Mouse (Mus musculus) embryo, embryonic 11 days (tissue): Measurements from ENCODE around the gene Sema4g.

Source experiments
- DNase-seq: peaks from one replicate; pipeline ENCODE4 v3.0.0-alpha.2; 2015

Sema4g gene

GRCm38 (mm10) chr19:44988831-44989566, at the start of gene Sema4g:
Sema4g (plus strand) TSS chr19:44989101.
- peak; percentile 79 for DNase-seq

DNA sequence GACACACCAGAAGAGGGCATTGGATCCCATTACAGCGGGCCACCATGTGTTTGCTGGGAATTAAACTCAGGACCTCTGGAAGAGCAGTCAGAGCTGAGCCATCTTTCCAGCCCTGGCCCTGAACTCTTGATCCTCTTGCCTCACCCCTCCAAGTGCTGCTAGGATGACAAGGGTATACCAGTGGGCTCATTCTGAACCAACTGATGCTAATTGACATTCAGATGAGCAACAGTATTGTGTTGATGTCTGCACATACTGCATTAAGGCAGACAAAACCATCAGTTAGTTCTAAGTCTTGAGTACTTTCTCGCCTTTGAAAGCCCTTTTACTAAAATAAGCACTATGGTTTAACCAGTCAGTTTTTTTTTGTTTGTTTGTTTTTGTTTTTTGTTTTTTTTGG, 29.3 kb upstream of the Sema4g start:
- no peak for DNase-seq

DNA sequence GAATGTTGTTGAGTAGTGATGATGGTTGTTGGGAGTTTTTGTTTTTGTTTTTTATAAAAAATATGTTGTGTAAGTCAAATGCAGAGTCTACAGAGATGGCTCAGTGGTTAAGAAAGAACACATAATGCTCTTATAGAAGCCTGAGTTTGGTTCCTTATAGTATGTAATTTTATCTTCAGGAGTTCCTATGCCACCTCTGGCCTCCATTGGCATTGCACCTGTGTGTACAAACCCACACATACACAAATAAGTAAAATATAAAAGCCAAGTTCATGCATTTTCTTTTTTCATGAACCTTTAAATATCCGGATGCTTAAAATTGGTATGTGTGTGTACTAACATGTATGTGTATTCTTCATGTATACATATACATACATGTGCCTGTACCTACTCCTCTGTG, 22.9 kb upstream of the Sema4g start:
- no peak for DNase-seq

DNA sequence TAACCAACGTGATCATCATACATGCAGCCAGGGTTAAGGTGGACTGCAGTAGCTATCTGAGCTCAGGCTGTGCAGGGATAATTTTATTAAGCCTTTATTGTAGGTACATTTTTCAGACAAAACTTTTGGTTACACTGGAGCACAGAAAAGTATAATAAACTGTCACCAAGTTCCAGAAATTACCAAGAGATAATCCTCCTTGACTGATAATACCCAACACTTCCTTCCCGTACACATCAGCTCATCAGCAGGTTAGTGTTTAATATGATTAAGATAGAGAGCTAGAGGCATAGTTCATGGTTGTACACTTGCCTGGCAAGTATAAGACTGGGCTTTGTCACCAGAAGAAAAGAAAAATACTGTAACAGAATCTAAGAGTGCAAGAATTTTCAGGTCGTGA, 20.6 kb upstream of the Sema4g start:
- DNase-seq = no peak

DNA sequence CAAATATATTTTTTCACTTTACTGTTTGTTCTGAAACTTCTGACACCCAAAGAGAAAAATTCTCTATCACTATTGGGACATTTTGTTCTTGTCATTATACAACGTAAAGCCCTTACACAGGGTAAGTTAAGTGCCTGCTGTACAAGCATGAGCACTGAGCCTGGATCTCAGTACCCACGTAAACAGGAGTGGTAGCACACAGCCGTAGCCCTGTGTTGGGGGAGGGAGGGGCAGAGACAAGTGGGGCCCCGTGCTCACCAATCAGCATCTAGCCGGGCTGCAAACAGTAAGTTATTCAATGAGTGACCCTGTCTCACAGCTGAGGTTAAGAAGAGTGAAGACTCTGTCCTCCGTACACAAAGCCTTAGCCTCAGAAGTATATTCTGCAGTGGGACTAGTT, 12.3 kb upstream of the Sema4g start:
- no peak for DNase-seq

DNA sequence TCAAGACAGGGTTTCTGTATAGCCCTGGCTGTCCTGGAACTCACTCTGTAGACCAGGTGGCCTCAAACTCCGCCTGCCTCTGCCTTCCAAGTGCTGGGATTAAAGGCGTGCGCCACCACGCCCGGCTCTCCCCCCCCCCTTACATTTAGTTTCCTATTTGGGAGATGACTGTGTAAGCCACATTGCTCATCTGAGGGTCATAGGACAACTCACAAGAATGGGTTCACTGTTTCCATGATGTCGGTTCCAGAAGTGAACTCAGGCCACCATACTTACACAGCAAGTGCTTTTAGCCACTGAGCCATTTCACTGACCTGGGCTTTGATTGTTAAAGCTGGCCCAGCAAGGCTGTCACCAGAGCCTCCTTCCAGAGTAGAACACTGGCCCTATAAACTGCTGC, 11.8 kb upstream of the Sema4g start:
- DNase-seq = no peak

GRCm38 (mm10) chr19:44980787-44981186, 8.1 kb upstream of the Sema4g start:
- DNase-seq = no peak

GRCm38 (mm10) chr19:44982477-44983115, 6.3 kb upstream of the Sema4g start:
- no peak for DNase-seq

GRCm38 (mm10) chr19:44983366-44983765, 5.5 kb upstream of the Sema4g start:
- DNase-seq = no peak

- no peak for DNase-seq
Measured at GRCm38 (mm10) chr19:44984420-44984819, 4.5 kb upstream of the Sema4g start.

DNA sequence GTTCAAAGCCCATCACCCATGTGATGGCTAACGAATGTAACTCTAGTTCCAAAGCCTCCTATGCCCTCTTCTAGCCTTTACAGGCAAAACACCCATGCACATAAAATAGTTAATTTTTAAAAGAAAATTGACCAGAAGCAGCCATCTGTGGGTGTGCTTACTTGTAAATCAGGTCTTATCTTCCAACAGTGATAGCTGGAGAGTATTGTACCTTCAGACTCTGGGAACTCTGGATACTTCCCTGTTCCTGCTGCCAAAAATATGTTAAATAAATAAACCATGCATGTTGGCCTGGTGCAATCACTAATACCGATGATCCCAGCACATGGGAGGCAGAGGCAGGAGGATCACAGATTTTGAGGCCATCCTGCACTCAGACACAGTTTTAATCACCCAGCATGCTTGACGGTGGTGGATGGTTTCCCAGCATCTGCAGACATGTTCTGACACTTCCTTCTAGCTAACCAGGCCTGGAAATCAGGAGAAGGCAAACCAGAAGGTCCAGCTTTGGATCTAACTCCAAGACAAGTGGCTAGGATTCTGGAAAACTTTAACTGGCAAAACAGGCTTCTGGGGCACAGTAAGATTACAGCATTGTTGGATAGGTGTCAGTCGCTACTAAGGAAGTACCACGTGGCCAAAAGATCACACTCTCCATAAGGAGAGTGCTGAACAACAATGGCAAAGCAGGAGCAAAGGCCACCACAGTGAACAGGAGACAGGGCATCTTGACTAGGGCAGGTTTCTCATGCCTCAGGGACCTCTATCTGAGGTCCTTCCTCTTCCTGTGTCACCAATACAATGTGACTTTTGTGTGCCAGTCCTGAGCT, 3.5 kb upstream of the Sema4g start:
- DNase-seq = no peak

- DNase-seq = no peak
Measured at GRCm38 (mm10) chr19:44987004-44987403, 1.9 kb upstream of the Sema4g start.

DNA sequence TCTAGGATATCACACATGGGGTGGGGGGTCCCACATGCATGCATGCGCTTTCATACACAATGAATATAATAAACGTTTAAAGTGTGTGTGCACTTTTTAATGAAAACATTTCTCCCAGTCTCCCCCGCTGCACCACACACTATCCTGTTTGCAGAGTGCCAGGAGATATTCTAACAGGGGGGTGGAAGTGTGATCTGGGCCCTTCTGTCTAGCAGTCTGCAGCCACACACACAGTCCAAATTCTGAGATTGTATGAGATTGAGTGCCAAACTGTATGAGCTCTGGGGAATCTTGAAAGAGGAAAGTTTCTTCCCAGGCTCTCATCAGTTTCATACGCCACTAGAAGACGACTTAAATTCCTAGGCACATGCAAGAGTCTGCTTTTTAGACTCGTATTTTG, 1.1 kb upstream of the Sema4g start:
- DNase-seq = no peak

GRCm38 (mm10) chr19:44988321-44988720, 580 bp upstream of the Sema4g start:
- DNase-seq = peak; percentile 12

DNA sequence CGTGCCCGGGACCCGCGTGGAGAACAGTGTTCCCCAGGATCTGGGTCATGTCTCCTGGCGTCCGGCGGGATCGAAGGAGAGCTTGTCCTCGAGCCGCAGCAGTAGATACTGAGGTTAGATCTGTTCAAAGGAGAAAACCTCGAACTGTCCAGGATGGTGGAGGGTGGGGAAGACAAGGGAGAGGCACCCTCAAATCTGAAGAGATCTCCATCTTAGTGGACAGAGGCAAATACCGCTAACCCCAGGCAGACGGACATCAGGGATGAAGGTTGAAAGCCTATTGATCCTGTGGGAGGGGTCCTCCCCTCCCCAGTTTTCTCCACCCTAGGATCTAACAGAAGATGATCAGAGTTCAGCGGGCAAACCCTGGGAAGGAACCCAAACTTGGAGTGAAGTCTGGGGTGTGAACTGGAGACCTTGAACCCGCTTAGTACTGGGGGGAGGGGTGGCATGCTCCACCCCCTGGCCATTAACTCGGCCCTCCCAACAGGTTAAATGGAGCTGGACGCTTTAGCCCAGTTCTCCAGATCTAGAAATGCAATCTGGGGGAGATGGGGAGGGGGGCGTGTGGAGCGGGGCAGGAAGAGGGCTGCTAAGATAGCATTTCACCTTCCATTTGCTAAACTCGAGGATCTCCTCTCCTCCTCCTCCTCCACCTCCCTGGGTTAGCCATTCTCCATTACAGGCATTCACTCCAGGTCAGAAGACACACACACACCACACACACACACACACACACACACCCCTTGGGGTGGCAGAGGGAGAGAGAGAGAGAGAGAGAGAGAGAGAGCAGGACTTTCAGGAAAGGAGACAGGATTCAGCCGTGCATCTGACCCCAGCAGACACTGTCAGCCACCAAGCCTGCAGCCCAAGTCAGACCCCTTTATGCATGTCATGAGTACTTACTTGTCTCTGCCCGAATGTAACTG, 930 bp downstream of the Sema4g start:
- DNase-seq = peak; percentile 19

DNA sequence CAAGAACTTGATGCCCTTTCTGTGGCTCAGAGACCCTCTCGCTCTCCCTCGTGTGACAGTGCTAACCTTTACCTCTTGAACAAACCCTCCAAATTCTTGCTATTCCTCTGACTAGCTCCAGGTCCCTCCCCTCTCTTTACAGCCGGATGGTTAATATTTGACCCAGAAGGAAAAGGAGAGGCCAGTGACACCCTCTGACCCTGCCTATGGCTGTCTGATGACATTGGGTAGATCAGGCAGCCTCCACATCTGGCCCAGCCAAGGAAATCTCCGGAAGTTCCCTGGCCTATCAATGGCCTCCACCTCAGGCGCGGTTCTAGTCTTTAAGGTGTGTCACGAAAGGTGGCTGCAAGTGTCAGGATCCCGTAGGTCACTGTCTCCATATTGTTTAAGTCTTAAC, 2.1 kb downstream of the Sema4g start:
- no peak for DNase-seq

DNA sequence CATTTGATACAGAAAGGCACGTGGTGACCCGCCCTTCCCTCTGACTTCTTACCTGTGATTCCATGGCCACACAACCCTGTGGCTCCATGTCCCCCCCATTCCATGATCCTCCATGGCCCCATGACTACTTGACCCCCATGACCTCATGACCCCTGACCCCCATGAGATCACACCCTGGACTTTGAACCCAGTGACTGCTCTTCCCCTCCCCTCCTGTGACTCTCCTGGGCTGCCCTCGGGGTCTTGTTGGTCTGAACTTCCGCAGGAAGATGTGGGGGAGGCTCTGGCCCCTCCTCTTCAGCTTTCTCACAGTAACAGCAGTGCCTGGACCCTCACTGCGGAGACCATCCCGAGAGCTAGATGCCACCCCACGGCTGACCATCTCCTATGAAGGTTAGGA, 3.3 kb downstream of the Sema4g start:
- peak; percentile 19 for DNase-seq

DNA sequence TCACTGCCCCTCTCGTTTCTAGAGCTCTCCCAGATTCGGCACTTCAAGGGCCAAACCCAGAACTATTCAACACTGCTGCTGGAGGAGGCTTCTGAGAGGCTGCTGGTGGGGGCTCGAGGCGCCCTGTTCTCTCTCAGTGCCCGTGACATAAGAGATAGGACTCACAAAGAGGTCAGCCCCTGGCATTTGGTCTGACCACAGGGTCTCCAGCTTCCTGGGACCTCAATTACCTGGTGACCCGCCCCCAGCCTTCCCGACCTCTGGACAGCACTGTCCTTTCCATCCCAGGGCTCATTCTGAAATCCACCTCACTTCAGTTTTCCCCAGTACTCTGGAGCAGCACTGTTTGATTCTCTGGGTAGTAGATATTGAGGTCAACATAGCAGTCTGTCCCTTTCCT, 3.8 kb downstream of the Sema4g start:
- no peak for DNase-seq

GRCm38 (mm10) chr19:44997786-44998185, 8.9 kb downstream of the Sema4g start:
- no peak for DNase-seq

- no peak for DNase-seq
Measured at GRCm38 (mm10) chr19:44999647-45000046, 10.7 kb downstream of the Sema4g start.

DNA sequence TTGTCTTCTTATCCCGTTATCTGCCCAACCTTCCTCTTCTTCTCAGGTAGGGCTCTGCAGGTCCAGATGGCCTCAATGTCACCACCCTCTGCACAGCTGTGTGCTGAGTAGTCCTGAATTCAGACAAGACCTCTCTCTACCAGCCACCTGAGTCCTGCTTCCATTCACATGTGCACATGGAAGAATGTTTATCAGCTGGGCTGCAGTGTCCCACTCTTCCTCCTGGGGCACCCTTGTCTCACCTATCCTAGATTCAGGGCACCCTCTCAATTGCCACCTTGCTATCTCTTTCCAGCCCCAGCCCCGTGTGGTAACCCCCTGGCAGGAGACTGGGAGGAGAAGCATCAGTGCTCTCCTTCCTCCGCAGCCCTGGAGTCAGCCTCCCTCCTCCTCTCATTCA, 13.4 kb downstream of the Sema4g start:
- DNase-seq = no peak

DNA sequence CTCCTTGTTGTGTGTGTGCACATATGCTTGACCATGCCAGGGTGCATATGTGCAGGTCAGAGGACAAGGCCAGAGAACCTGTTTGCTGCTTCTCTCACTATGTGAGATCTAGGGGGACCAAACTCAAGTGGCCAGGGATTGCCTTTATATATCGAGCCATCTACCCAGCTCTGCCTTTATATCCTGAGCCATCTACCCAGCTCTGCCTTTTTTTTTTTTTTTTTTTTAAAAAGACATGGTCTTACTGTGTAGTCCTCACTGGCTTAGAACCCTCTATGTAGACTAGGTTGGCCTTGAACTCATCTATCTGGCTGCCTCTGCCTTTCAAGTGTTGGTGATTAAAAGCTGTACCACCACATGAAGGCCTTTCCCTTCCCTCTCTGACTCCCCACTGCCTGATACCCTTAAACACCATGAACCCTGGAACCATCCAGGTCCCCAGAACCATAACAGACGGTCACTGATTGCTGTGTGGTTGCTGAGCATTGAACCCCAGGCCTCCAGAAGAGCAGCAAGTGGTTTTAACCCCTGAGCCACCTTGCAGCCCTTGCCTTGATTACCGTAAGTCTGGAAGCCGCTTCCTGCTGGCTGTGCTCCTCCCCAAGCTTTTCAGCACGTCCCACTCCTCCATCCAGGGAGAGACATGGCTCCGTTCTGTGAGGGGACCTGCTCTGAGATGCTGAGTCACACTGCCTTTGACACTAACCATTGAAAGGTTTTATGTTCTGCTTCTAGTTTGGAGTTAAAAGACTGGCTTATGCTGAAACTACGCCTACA, 15.0 kb downstream of the Sema4g start:
- DNase-seq = no peak
